Mouse (Mus musculus): Measurements from ENCODE around the gene Gm20388. TPM values are rescaled to one million over a fixed set of nuclear protein-coding genes. Genes with fewer than 3 reads are reported as not detected.
"Not testable (repeated sequence)": the region's sequence is repeated elsewhere in the genome, so short reads cannot be mapped to it uniquely, and the experiment has no call there.

Gene Gm20388
- polyA plus RNA-seq, 1 experiment from 2014 or later: not detected

DNA sequence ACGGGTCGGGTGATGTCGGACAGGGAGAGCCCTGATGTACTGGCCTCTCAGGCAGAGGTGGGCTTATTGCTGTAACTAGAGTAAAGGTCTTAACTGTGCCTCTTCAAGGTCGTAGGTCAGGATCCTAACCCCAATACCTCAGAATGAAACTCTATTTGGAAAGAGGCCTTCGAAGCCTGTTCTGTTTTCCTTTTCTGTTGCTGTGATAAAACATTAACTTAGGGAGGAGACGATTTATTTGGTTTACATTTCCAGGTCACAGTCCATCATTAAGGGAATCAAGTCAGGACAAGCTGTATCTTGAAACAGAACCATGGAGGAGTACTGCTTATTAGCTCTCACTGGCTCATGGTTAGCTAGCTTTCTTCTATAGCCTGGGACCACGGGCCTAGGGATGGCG, 4242.1 kb downstream of the Gm20388 start:
- Histone ChIP-seq H3K4me1 (replicated peaks) (no peaks in the 10 kb centered on the region), H3K4me2 (no peak overlapping the region), H3K9me3 (replicated peaks) (no peaks in the 10 kb centered on the region), H3K27ac (no peak overlapping the region), H3K9ac (no peak overlapping the region), H3K4me3 (replicated peaks) (no peak overlapping the region), H3K27me3 (no peaks in the 10 kb centered on the region), H3K36me3 (no peaks in the 10 kb centered on the region)
- WGBS (ENCODE audit: insufficient replicate concordance): 62% methylated on average over 8 of the region's 8 CpGs
- no peak for DNase-seq
- ATAC-seq (ENCODE audit: low read depth): no peak

- H3K27me3 ChIP-seq: no peaks in the 10 kb centered on the region
- no peak overlapping the region for H3K27ac ChIP-seq
- no peak overlapping the region for H3K9ac ChIP-seq
- DNase-seq (no peak), ATAC-seq (ENCODE audit: low read depth) (no peak)
- no peak overlapping the region for H3K4me3 ChIP-seq (replicated peaks)
- H3K4me2 ChIP-seq: no peak overlapping the region
- no peaks in the 10 kb centered on the region for H3K36me3 ChIP-seq
- 61% methylated on average over 7 of the region's 7 CpGs for WGBS (ENCODE audit: insufficient replicate concordance)
- H3K9me3 ChIP-seq (replicated peaks): no peaks in the 10 kb centered on the region
- H3K4me1 ChIP-seq (replicated peaks): no peaks in the 10 kb centered on the region
Observed at GRCm38 (mm10) chr8:124156324-124156723, 4245.7 kb downstream of the Gm20388 start.

GRCm38 (mm10) chr8:124161683-124162082, 4251.0 kb downstream of the Gm20388 start:
- ATAC-seq (ENCODE audit: low read depth): no peak
- WGBS (ENCODE audit: insufficient replicate concordance): 54% methylated on average over 5 of the region's 5 CpGs
- no peak overlapping the region for H3K9ac ChIP-seq

GRCm38 (mm10) chr8:124163258-124163657, 4252.6 kb downstream of the Gm20388 start:
- 61% methylated on average over 5 of the region's 5 CpGs for WGBS (ENCODE audit: insufficient replicate concordance)
- H3K9ac ChIP-seq: no peak overlapping the region
- ATAC-seq (ENCODE audit: low read depth): no peak
- no peaks in the 10 kb centered on the region for H3K4me1 ChIP-seq (replicated peaks)
- DNase-seq: no peak
- H3K4me2 ChIP-seq: no peak overlapping the region
- H3K9me3 ChIP-seq (replicated peaks): no peaks in the 10 kb centered on the region
- no peak overlapping the region for H3K27ac ChIP-seq
- no peak overlapping the region for H3K4me3 ChIP-seq (replicated peaks)
- no peaks in the 10 kb centered on the region for H3K36me3 ChIP-seq
- 0 out of 2 replicates have a peak, but pooled peaks cover 3% of the 10 kb centered on the region for H3K27me3 ChIP-seq

More at GRCm38 (mm10) chr8:124161683-124162082, 4251.0 kb downstream of the Gm20388 start:
- DNase-seq: no peak
- H3K4me2 ChIP-seq: no peak overlapping the region
- no peak overlapping the region for H3K4me3 ChIP-seq (replicated peaks)
- no peak overlapping the region for H3K27ac ChIP-seq
- H3K9me3 ChIP-seq (replicated peaks): no peaks in the 10 kb centered on the region
- no peaks in the 10 kb centered on the region for H3K4me1 ChIP-seq (replicated peaks)
- H3K36me3 ChIP-seq: no peaks in the 10 kb centered on the region
- H3K27me3 ChIP-seq: 0 out of 2 replicates have a peak, but pooled peaks cover 3% of the 10 kb centered on the region

GRCm38 (mm10) chr8:124169749-124170148, 4259.1 kb downstream of the Gm20388 start:
- H3K4me3 ChIP-seq (replicated peaks): no peak overlapping the region
- no peaks in the 10 kb centered on the region for H3K4me1 ChIP-seq (replicated peaks)
- H3K9me3 ChIP-seq (replicated peaks): no peaks in the 10 kb centered on the region
- DNase-seq (no peak), ATAC-seq (ENCODE audit: low read depth) (no peak)
- no peak overlapping the region for H3K27ac ChIP-seq
- H3K4me2 ChIP-seq: no peak overlapping the region
- 66% methylated on average over 7 of the region's 7 CpGs for WGBS (ENCODE audit: insufficient replicate concordance)
- H3K9ac ChIP-seq: no peak overlapping the region
- no peaks in the 10 kb centered on the region for H3K36me3 ChIP-seq
- 0 out of 2 replicates have a peak, but pooled peaks cover 3% of the 10 kb centered on the region for H3K27me3 ChIP-seq

- H3K27me3 ChIP-seq: no peaks in the 10 kb centered on the region
- H3K27ac ChIP-seq: no peak overlapping the region
- no peak overlapping the region for H3K4me3 ChIP-seq (replicated peaks)
- ATAC-seq (ENCODE audit: low read depth) (no peak), DNase-seq (no peak)
- 68% methylated on average over 7 of the region's 7 CpGs for WGBS (ENCODE audit: insufficient replicate concordance)
- H3K4me1 ChIP-seq (replicated peaks): no peaks in the 10 kb centered on the region
- no peaks in the 10 kb centered on the region for H3K9me3 ChIP-seq (replicated peaks)
- H3K4me2 ChIP-seq: no peak overlapping the region
- H3K36me3 ChIP-seq: no peaks in the 10 kb centered on the region
- H3K9ac ChIP-seq: no peak overlapping the region
Observed at GRCm38 (mm10) chr8:124170671-124171070, 4260.0 kb downstream of the Gm20388 start.

- H3K27ac ChIP-seq: no peak overlapping the region
- no peak overlapping the region for H3K9ac ChIP-seq
- no peaks in the 10 kb centered on the region for H3K27me3 ChIP-seq
- no peak overlapping the region for H3K4me2 ChIP-seq
- DNase-seq (no peak), ATAC-seq (ENCODE audit: low read depth) (no peak)
- H3K4me3 ChIP-seq (replicated peaks): no peak overlapping the region
- H3K36me3 ChIP-seq: no peaks in the 10 kb centered on the region
- no peaks in the 10 kb centered on the region for H3K9me3 ChIP-seq (replicated peaks)
- H3K4me1 ChIP-seq (replicated peaks): no peaks in the 10 kb centered on the region
- 59% methylated on average over 17 of the region's 17 CpGs for WGBS (ENCODE audit: insufficient replicate concordance)
Observed at GRCm38 (mm10) chr8:124171557-124172528, 4261.2 kb downstream of the Gm20388 start.

DNA sequence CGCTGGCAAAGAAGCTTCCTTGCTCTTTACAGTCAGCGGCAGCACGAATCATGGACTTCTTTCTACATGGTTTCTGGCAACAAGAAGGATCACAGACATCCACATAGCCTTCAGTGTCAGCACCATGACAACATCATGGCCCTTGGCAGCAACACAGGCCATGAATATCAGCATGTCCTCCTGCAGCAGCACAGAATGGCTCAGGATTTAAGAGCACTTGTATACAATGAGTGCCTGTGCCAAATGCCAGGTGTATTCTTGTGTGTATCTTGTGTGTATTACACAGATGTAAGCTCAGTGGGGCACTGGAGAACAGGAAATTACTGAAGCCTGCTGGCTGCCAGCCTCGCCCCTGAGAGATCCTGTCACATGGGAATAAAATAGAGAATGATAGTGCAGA, 4263.0 kb downstream of the Gm20388 start:
- WGBS (ENCODE audit: insufficient replicate concordance): 64% methylated on average over 4 of the region's 4 CpGs
- ATAC-seq (ENCODE audit: low read depth): no peak

GRCm38 (mm10) chr8:124176133-124176532, 4265.5 kb downstream of the Gm20388 start:
- 75% methylated on average over 6 of the region's 6 CpGs for WGBS (ENCODE audit: insufficient replicate concordance)
- Histone ChIP-seq H3K27ac (no peak overlapping the region), H3K9ac (no peak overlapping the region), H3K4me1 (replicated peaks) (no peaks in the 10 kb centered on the region), H3K36me3 (no peaks in the 10 kb centered on the region), H3K4me2 (no peak overlapping the region), H3K9me3 (replicated peaks) (no peaks in the 10 kb centered on the region), H3K27me3 (no peaks in the 10 kb centered on the region), H3K4me3 (replicated peaks) (no peak overlapping the region)
- ATAC-seq (ENCODE audit: low read depth) (no peak), DNase-seq (no peak)

More for the DNA sequence above, 4263.0 kb downstream of the Gm20388 start:
- H3K27ac ChIP-seq: no peak overlapping the region
- no peak for DNase-seq
- no peak overlapping the region for H3K4me2 ChIP-seq
- no peaks in the 10 kb centered on the region for H3K9me3 ChIP-seq (replicated peaks)
- no peak overlapping the region for H3K9ac ChIP-seq
- H3K4me3 ChIP-seq (replicated peaks): no peak overlapping the region
- no peaks in the 10 kb centered on the region for H3K4me1 ChIP-seq (replicated peaks)
- no peaks in the 10 kb centered on the region for H3K27me3 ChIP-seq
- no peaks in the 10 kb centered on the region for H3K36me3 ChIP-seq

GRCm38 (mm10) chr8:124177092-124177491, 4266.5 kb downstream of the Gm20388 start:
- not testable (repeated sequence) for H3K9ac ChIP-seq; ATAC-seq (ENCODE audit: low read depth); DNase-seq; H3K36me3 ChIP-seq; H3K4me1 ChIP-seq (replicated peaks); H3K27ac ChIP-seq; H3K27me3 ChIP-seq; H3K4me3 ChIP-seq (replicated peaks); H3K9me3 ChIP-seq (replicated peaks); H3K4me2 ChIP-seq
- WGBS (ENCODE audit: insufficient replicate concordance): 51% methylated on average over 1 of the region's 1 CpGs

DNA sequence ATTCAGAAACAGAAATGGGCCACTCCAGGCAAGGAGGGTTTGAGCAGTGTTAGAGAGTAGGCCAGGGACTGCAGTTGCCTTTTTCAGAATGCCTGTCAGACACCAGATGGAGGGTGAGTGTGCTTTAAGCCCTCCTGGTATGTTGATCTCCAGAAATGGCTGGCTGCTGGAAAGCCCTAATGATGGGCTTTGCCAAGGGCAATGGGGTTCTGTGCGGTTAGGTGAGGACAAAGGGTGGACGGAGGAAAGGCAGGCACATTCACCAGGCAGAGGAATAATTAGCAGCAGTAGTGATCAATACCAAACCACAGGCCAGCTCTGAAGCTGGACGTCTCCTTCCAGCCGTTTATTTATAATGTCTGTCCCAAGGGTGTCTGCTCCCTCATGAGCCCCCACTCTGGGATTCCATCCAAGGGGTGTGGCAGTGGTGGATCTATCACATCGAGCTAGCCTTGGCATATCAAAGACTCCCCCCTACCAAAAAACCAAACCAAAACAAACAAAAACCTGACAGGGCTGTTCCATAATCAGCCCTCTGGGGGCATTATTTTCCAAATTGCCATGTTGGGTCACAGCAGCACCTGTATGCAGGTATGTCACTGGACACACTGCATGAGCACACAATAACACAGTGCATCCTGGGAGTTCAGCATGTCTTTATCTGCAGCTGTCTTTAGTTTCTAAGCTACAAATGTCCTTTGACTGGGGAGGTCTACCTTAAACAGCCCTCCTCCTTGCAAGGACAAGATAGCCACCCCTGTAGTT, 4270.2 kb downstream of the Gm20388 start:
- 59% methylated on average over 5 of the region's 5 CpGs for WGBS (ENCODE audit: insufficient replicate concordance)
- DNase-seq: no peak
- H3K27ac ChIP-seq: no peak overlapping the region

More for the DNA sequence above, 4270.2 kb downstream of the Gm20388 start:
- Histone ChIP-seq H3K36me3 (no peaks in the 10 kb centered on the region), H3K9ac (no peak overlapping the region), H3K4me3 (replicated peaks) (no peak overlapping the region), H3K27me3 (no peaks in the 10 kb centered on the region), H3K4me1 (replicated peaks) (no peaks in the 10 kb centered on the region), H3K9me3 (replicated peaks) (no peaks in the 10 kb centered on the region), H3K4me2 (no peak overlapping the region)
- no peak for ATAC-seq (ENCODE audit: low read depth)

Data from liver, embryonic 13.5 days (tissue).